Mouse (Mus musculus): ENCODE data around the gene Tdrd7.

DNA sequence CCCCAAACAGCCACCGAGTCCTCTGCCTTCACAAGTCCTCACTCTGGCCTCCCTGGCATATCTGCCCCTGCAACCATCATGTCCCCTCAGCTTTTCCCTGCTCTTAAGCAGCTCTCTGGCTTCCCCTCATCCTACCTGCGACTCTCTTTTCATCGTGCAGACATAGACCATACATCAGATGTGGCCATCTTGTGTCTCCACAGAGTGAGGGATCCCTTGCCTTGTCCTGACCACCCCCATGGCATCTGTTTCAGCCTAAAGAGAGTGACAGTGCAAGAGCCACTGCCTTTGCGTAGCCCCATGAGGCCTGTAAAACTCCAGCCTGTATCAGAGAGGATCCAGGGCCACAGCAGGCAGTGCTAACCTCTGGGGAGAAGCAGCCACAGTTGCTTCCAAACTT, 63.6 kb downstream of the Tdrd7 start:
- TF ChIP-seq CTCF (IDR thresholded peaks at IDR 0.05; ENCODE audit: insufficient read depth, low read length): no peak
- no peak for TF ChIP-seq POLR2A (IDR thresholded peaks at IDR 0.05; ENCODE audit: borderline replicate concordance, extremely low read depth, low read depth, low read length)

Data from lung, adult 2 months (tissue).